Mouse (Mus musculus) activated CD4-positive, CD25-positive, alpha-beta regulatory T cell, adult 9 weeks (primary cell): Measurements from ENCODE around the gene Catsperz. TPM values are rescaled to one million over a fixed set of nuclear protein-coding genes. Genes with fewer than 3 reads are reported as not detected.

Experiments
- polyA plus RNA-seq: library from polyadenylated mRNA; unstranded; fragments of 100-300 nt; shearing (Covaris generic); gene quantifications from one replicate; pipeline ENCODE4 v1.2.1, GENCODE M21; 2017

Catsperz gene
- polyA plus RNA-seq = not detected

GRCm38 (mm10) chr19:6925307-6925573, at the start of gene Catsperz:
TSS of gene Catsperz (minus strand) at chr19:6925380.

DNA sequence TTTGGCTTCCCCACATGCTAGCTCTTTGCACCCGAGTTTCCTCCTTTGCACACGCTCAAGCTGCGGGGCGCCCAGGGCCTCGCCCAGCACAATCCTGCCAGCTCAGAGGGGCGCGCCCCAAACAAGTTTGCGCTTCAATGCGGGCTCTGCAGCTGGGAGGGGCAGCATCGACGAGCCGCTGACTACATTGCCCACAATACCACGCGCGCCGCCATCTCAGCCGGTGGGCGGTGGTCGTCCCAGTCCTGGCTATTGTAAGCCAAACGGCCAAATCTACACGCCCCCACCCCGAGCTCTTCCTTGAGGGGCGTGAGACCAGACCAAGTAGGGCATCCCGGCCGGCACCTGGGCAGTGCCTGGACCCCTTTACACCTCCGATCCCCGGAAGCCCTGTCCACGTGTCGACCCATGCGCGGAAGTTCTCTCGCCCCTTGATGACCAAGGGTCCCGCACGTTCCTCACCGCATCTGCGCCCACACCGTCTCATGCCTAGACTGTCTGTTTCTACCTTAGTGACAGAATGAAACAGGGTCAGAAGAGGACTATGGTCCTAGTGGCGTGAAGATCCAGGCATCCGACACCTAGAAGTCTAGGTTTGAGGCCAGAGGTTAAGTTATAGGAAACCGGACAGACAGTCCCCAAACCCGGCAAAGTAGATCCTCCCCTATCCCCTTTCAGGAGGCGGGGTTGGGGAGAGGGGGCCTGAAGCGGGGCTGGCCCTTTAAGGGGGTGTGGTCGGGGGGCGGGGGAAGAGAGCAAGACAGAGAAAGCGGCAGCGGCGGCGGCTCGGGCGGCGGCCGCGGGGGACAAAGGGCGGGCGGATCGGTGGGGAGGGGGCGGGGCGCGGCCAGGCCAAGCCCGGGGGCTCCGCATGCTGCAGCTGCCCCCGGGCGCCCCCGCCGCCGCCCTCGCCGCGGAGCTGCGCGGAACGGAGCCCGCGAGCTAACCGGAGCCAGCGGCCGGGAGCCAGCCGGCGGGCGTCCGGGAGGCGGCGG, 49.3 kb upstream of the Catsperz start, which contains the start of gene Ppp1r14b:
Gene Ppp1r14b (plus strand): TSS at position 758 of the 995 bp plus-strand sequence.

DNA sequence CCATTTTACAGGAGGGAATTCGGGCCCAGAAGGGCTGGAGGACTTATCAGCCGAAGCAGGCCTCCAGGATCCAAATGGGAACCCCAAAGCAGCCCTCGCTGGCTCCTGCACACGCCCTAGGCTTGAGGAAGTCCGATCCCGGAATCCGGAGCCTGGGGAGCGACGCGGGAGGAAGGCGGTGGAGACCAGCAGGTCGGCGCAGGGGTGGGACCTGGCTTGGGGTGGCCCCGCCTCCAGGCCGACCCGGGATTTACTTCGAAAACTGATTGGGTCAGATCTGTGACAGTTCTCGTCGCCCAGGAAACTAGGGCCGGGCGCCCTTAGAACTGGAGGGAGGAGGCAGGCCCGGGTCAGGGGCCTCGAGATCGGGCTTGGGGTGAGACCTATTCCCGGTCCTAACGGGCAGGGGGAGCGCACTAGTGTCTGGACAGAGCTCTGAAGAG, 17.1 kb upstream of the Catsperz start, which contains the start of gene Gpr137:
Gene Gpr137 (minus strand): TSS at position 232 of the 443 bp plus-strand sequence.

GRCm38 (mm10) chr19:6941372-6942248, 16.4 kb upstream of the Catsperz start, which contains the start of gene Bad:
TSS of gene Bad (plus strand) at chr19:6941861.

DNA sequence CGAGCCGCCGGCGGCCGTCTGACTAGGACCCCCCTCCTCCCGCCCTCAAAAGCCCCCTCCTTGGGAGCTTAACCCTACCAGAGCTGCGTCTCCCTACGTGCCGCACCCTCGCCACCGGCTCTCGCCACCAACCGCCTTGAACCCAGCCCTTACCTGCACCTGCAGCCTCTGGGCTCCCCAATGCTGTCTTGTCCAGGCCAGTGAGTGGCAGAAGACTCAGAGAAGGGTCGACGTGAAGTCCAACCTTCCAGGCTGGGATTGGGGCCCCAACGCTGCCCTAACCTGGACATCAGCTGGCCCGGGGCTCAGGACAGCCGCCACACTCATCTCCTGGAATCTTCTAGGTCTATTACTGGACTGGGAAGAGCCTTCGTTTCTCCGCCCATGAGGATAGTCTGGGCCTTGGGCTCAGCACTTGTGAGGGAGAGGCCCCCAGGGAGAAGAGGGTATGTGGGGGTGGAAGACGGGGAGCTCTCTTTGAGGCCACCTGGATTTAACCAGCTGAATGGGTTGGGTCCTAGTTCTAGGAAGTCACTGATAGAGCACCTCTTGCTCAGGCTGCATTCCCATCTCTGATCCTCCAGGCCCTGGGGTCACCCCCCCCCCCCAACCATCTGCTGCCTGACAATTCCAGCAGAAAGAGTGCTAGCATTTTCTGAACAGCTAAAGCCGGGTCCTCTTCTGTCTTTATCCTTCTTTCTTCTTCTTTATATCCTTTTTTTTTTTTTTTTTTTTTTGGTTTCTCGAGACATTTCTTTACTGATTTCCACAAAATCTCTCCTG, 9.2 kb upstream of the Catsperz start, which contains the start of gene Kcnk4:
Gene Kcnk4 (minus strand): TSS at position 321 of the 783 bp plus-strand sequence.

DNA sequence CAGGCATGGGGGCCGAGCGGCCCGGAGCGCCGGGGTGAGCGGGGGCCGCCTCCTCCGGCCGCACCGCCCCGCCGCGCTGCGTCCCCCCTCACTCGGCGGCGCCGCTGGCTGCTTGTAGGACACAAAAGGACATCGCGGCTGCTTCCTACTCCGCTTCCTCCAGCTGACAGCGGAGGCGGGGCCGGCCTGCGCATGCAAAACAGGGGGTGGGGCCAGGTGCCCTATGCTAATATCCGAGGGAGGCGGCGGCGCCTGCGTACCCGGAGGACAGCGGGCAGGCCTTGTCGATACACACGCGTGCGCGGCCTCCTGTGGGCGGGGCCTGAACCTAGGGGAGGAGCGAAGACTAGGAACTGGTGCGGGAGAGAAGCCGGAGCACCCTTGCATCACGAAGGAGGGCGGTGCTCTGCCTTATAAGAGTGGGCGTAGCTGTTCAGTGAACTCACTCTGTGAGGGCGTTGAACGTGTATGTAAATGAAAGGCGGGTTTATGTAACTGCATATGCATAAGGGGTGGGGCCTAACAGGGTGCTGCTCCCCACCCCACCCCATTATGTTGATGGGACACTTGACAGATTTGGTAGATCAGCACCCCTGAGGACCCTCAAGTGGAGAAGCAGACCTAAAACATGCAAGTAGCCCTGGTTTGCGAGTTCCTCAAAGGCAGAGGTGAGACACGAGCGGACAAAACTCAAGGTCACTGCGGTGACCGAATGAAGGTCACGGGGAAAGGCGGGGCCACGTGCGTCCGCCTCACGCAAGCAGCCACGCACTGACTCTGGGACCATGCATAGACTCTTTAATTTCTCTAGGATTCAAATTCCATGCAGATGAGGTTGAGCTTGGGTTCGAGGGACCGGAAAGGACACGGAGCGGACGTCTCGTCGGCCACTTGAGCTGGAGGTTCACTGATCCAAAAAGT, 3.3 kb downstream of the Catsperz start, which contains the start of gene Esrra:
Gene Esrra (minus strand): TSS at position 167 of the 921 bp plus-strand sequence.

DNA sequence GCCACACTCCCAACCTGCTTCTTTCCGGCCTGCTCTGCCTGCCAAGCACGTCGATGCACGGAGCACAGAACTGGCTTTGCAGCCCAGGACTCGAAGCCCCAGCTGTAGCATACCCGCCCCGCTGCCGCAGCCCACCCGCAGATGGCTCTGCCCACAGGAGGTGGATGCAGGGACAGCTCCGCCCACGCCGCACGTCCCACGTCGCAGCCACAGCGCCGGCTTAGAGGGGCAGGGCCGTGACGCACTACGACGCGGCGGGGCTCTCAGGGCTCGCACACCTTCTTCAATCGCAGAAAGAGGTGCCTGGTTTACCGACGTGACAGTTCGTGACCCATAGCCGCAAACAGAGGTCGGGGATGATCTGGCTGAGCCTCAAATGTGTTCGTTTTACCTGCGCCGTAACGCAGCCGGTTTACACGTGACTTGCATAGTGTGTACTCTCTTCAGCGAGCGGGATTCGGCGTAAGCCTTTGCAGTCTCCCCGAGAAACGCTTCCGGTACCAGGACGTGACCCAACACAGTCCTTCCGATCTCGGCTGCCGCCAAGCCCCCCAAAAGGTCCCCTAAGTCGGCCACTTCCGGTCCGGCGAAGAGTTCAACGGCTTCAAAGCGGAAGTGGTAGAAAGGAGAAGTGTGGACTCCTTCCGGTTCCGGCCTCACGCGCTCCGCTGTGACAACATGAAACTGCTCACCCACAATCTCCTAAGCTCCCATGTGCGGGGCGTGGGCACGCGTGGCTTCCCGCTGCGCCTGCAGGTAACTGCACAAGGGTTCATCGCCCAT, 15.5 kb downstream of the Catsperz start, which contains the start of the genes Trmt112 and Prdx5:
Gene Trmt112 (plus strand): TSS at position 192 of the 783 bp plus-strand sequence.
Gene Prdx5 (minus strand): TSS at position 600 of the 783 bp plus-strand sequence.

Other genes starting within 250 kb of the Catsperz start
- gene Rps6ka4, start 84.7 kb downstream of the Catsperz start, polyA plus RNA-seq = 46.0 TPM
- gene Ccdc88b, start 67.2 kb downstream of the Catsperz start, polyA plus RNA-seq = 64.6 TPM
- 174 TPM for gene Trmt112, start 15.7 kb downstream of the Catsperz start, polyA plus RNA-seq
- gene Prdx5, start 15.3 kb downstream of the Catsperz start, polyA plus RNA-seq = 252 TPM
- gene Esrra, start 3.6 kb downstream of the Catsperz start, polyA plus RNA-seq = 7.9 TPM
- not detected for gene Kcnk4, start 9.1 kb upstream of the Catsperz start, polyA plus RNA-seq
- 43.0 TPM for gene Bad, start 16.5 kb upstream of the Catsperz start, polyA plus RNA-seq
- gene Gpr137, start 17.1 kb upstream of the Catsperz start, polyA plus RNA-seq = 19.9 TPM
- 30.5 TPM for gene Ppp1r14b, start 49.6 kb upstream of the Catsperz start, polyA plus RNA-seq
- gene Plcb3, start 51.1 kb upstream of the Catsperz start, polyA plus RNA-seq = 14.8 TPM
- gene Fkbp2, start 55.1 kb upstream of the Catsperz start, polyA plus RNA-seq = 57.8 TPM
- 1.9 TPM for gene Vegfb, start 62.3 kb upstream of the Catsperz start, polyA plus RNA-seq
- 44.5 TPM for gene Dnajc4, start 67.2 kb upstream of the Catsperz start, polyA plus RNA-seq
- 32.2 TPM for gene Nudt22, start 70.7 kb upstream of the Catsperz start, polyA plus RNA-seq
- 5.9 TPM for gene Trpt1, start 70.8 kb upstream of the Catsperz start, polyA plus RNA-seq
- gene Fermt3, start 94.1 kb upstream of the Catsperz start, polyA plus RNA-seq = 435 TPM
- gene Stip1, start 114.6 kb upstream of the Catsperz start, polyA plus RNA-seq = 257 TPM
- gene Macrod1, start 131.4 kb upstream of the Catsperz start, polyA plus RNA-seq = 1.7 TPM
- 0.09 TPM for gene Flrt1, start 180.3 kb upstream of the Catsperz start, polyA plus RNA-seq